Mouse (Mus musculus) stomach, adult 2 months (tissue): ENCODE data around the gene Sdhb. TPM values are rescaled to one million over a fixed set of nuclear protein-coding genes. Genes with fewer than 3 reads are reported as not detected.

Experiments
- polyA plus RNA-seq: library from polyadenylated mRNA; depleted of rRNA; stranded (reverse); fragments of >200 nt; gene quantifications from 2 replicates; pipeline ENCODE4 v1.2.3, GENCODE M21; 2012; rRNA removed

Sdhb gene
- 118 and 191 TPM in 2 replicates for polyA plus RNA-seq

GRCm38 (mm10) chr4:140960781-140961466, at the start of gene Sdhb:
TSS of gene Sdhb (plus strand) at chr4:140961203.

GRCm38 (mm10) chr4:140986711-140987395, 25.9 kb downstream of the Sdhb start, which contains the start of gene Atp13a2:
TSS of gene Atp13a2 (plus strand) at chr4:140986873.

GRCm38 (mm10) chr4:141010118-141010517, 49.1 kb downstream of the Sdhb start, which contains the start of gene Mfap2:
TSS of gene Mfap2 (plus strand) at chr4:141010418.

Other genes with a start within 250 kb of the Sdhb start
- not detected in 2 replicates for gene Padi6, start 218.6 kb upstream of the Sdhb start, polyA plus RNA-seq
- 1.7 and 2.8 TPM in 2 replicates for gene Padi4, start 187.0 kb upstream of the Sdhb start, polyA plus RNA-seq
- gene Padi3, start 150.6 kb upstream of the Sdhb start, polyA plus RNA-seq = 0.09 TPM in 1 of 2 replicates, not detected in the other
- 1.5 and 2.0 TPM in 2 replicates for gene Padi1, start 115.4 kb upstream of the Sdhb start, polyA plus RNA-seq
- gene Padi2, start 54.9 kb upstream of the Sdhb start, polyA plus RNA-seq = 1.1 and 2.2 TPM in 2 replicates
- 46.3 and 68.4 TPM in 2 replicates for gene Atp13a2, start 25.7 kb downstream of the Sdhb start, polyA plus RNA-seq
- 37.7 and 48.4 TPM in 2 replicates for gene Mfap2, start 49.2 kb downstream of the Sdhb start, polyA plus RNA-seq
- gene Crocc, start 99.3 kb downstream of the Sdhb start, polyA plus RNA-seq = 6.0 and 7.1 TPM in 2 replicates
- 34.3 and 51.7 TPM in 2 replicates for gene Necap2, start 117.2 kb downstream of the Sdhb start, polyA plus RNA-seq
- not detected in 2 replicates for gene Spata21, start 127.1 kb downstream of the Sdhb start, polyA plus RNA-seq
- gene Szrd1, start 178.6 kb downstream of the Sdhb start, polyA plus RNA-seq = 41.1 and 49.4 TPM in 2 replicates
- gene Fbxo42, start 186.7 kb downstream of the Sdhb start, polyA plus RNA-seq = 4.5 and 5.0 TPM in 2 replicates